Mouse (Mus musculus) heart, postnatal 4 days (tissue): Measurements from ENCODE around the gene Tmem38a. TPM values are rescaled to one million over a fixed set of nuclear protein-coding genes. Genes with fewer than 3 reads are reported as not detected.

Experiments
- DNase-seq: peaks from one replicate; pipeline ENCODE4 v3.0.0; 2021
- microRNA-seq, 2 experiments: library from miRNA; unstranded; fragments of <30 nt; microRNA quantifications; one replicate each; pipeline ENCODE4 v1.2.0; 2021 to 2022
- total RNA-seq, 2 experiments: library from RNA; stranded (reverse); gene quantifications; 2 replicates each; pipeline ENCODE4 v1.2.3; 2021

Tmem38a gene
- total RNA-seq, 2 experiments from 2014 or later = 213 to 221 TPM

- peak; percentile 40 for DNase-seq
Measured at GRCm38 (mm10) chr8:72584390-72584789, 12.5 kb downstream of the Tmem38a start.

GRCm38 (mm10) chr8:72587806-72588205, 16.0 kb downstream of the Tmem38a start:
- peak; percentile 85 for DNase-seq

GRCm38 (mm10) chr8:72588865-72589264, 17.0 kb downstream of the Tmem38a start:
- DNase-seq = no peak

- peak; percentile 59 for DNase-seq
Measured at GRCm38 (mm10) chr8:72589286-72589685, 17.4 kb downstream of the Tmem38a start.

GRCm38 (mm10) chr8:72590198-72590597, 18.3 kb downstream of the Tmem38a start:
- peak; percentile 72 for DNase-seq

Small RNA genes lying within 50 kb of the gene (microRNA-seq; reads per million reads assigned to microRNA genes)
- gene Gm28019 = 0 reads per million in 2 experiments

Other genes starting within 250 kb of the Tmem38a start
- gene Eps15l1, start 150.6 kb upstream of the Tmem38a start, total RNA-seq = 10 to 100 TPM; 56.8 to 60.0 TPM
- gene Calr3, start 128.2 kb upstream of the Tmem38a start, total RNA-seq = 1 to 10 TPM; 1.4 to 1.6 TPM
- 1 to 10 TPM; 5.4 to 8.2 TPM for gene 1700030K09Rik, start 128.2 kb upstream of the Tmem38a start, total RNA-seq
- gene Cherp, start 96.8 kb upstream of the Tmem38a start, total RNA-seq = 10 to 100 TPM; 55.6 to 64.5 TPM
- 10 to 100 TPM; 25.6 to 27.1 TPM for gene Slc35e1, start 79.4 kb upstream of the Tmem38a start, total RNA-seq
- gene Med26, start 23.8 kb upstream of the Tmem38a start, total RNA-seq = 1 to 10 TPM; 8.6 TPM
- 100 to 1,000 TPM; 120 to 130 TPM for gene Smim7, start 967 bp upstream of the Tmem38a start, total RNA-seq
- 1 to 10 TPM; 2.1 to 2.4 TPM for gene Nwd1, start 74.7 kb downstream of the Tmem38a start, total RNA-seq
- 100 to 1,000 TPM; 133 to 135 TPM for gene Sin3b, start 151.2 kb downstream of the Tmem38a start, total RNA-seq
- gene F2rl3, start 189.8 kb downstream of the Tmem38a start, total RNA-seq = 1 to 10 TPM; 3.5 TPM